Mouse (Mus musculus) liver, adult (tissue): Measurements from ENCODE around the gene Tcf21.

ENCODE experiments used
- GATA4 ChIP-seq: IDR thresholded peaks from 2 replicates; pipeline ENCODE4 v1.6.1; 2014; ENCODE audit warnings: mild to moderate bottlenecking, low read length; ENCODE audit not compliant: insufficient replicate concordance

Gene Tcf21

GRCm38 (mm10) chr10:22774626-22775025 is 45.3 kb downstream of the Tcf21 start:
- TF ChIP-seq GATA4, result peak; percentile 62; the same call in 1 of the 2 replicates
